Mouse (Mus musculus) intestine, embryonic 15.5 days (tissue): ENCODE results near the gene Svop. TPM values are rescaled to one million over a fixed set of nuclear protein-coding genes. Genes with fewer than 3 reads are reported as not detected.
A peak's percentile ranks its signal among the peaks of the same experiment; 100 is the strongest.

Source experiments
- ATAC-seq: fragments of 200-750 bp; cut with Nextera tagmentation; 2 replicates; pipeline ENCODE4 v1.8.0; 2017; ENCODE audit warnings: moderate TSS enrichment, moderate library complexity
- H3K27ac ChIP-seq: fragments of 300-500 bp; sonication (generic); 2 replicates; pipeline ENCODE4 v1.5.1; 2015; ENCODE audit warnings: mild to moderate bottlenecking, inconsistent platforms
- H3K27me3 ChIP-seq: fragments of 300-500 bp; sonication (generic); replicated peaks from 2 replicates; pipeline ENCODE4 v1.6.1; 2015; ENCODE audit warnings: inconsistent platforms
- H3K36me3 ChIP-seq: fragments of 300-500 bp; sonication (generic); 2 replicates; pipeline ENCODE4 v1.6.1; 2015; ENCODE audit warnings: inconsistent platforms
- H3K4me1 ChIP-seq: fragments of 300-500 bp; sonication (generic); replicated peaks from 2 replicates; pipeline ENCODE4 v1.6.1; 2015; ENCODE audit warnings: inconsistent platforms
- H3K4me2 ChIP-seq: fragments of 300-500 bp; sonication (generic); replicated peaks from 2 replicates; pipeline ENCODE4 v1.6.1; 2015; ENCODE audit warnings: mild to moderate bottlenecking, inconsistent platforms
- H3K4me3 ChIP-seq: fragments of 300-500 bp; sonication (generic); replicated peaks from 2 replicates; pipeline ENCODE4 v1.5.1; 2015; ENCODE audit warnings: inconsistent platforms
- H3K9ac ChIP-seq: fragments of 300-500 bp; sonication (generic); 2 replicates; pipeline ENCODE4 v1.6.1; 2015; ENCODE audit warnings: inconsistent platforms
- H3K9me3 ChIP-seq: fragments of 300-500 bp; sonication (generic); 2 replicates; pipeline ENCODE4 v1.6.1; 2016; ENCODE audit warnings: inconsistent platforms
- WGBS: fragments of 180-500 bp; shearing (Covaris S2); methylation state at CpG from one replicate; pipeline ENCODE4 v1.1.7; 2015; 5-methylcytosine and 5-hydroxymethylcytosine counted together
- polyA plus RNA-seq: library from polyadenylated mRNA; unstranded; fragments of >200 nt; fragmentation: Nextera tagmentation; extraction: Ambion mirVana; gene quantifications from 2 replicates; pipeline ENCODE4 v1.2.1, GENCODE M21; 2015

Svop gene
- polyA plus RNA-seq, 1 experiment from 2014 or later: 2.5 TPM

DNA sequence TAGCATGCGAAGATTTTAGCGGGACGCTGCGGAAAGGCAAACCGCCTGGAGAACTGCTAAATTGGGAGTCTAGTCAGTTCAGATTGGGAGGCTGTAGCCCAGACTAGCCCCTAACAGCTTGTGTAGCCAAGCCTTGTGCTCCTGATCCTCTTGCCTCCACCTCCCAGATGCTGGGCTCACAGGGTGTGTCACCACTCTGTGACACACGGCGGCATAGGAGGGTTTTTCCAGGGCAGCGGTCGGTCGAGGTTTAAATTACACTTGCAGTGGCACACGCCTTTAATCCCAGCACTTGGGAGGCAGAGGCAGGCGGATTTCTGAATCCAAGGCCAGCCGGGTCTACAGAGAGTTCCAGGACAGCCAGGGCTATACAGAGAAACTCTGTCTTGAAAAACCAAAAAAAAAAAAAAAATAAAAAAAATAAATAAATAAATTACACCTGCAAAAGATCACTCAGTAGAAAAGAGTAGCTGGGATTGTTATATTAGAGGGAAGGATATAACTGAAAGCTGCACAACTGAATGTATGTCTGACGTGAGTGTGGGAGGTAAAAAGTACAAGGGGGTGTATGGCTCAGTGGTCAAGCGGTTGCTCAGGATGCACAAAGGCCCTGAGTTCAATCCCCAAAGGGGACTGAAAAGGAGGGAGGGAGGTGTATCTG is 38.3 kb upstream of the Svop start:
- no peaks in the 10 kb centered on the region for H3K9me3 ChIP-seq
- peak overlapping the region; percentile 63; the same call in 1 of the 2 replicates for H3K9ac ChIP-seq
- ATAC-seq: no peak
- H3K27me3 ChIP-seq: no peaks in the 10 kb centered on the region
- no peaks in the 10 kb centered on the region for H3K36me3 ChIP-seq
- H3K4me3 ChIP-seq: peak overlapping the region; percentile 74
- H3K4me1 ChIP-seq: peaks cover 37% of the 10 kb centered on the region
- WGBS: 74% methylated on average over 15 of the region's 15 CpGs
- H3K27ac ChIP-seq: no peak overlapping the region
- peak overlapping the region; percentile 97 for H3K4me2 ChIP-seq

- WGBS: under 1% methylated on average over 69 of the region's 69 CpGs
- H3K36me3 ChIP-seq: peaks cover 13% of the 10 kb centered on the region; the same call in 1 of the 2 replicates
- H3K4me1 ChIP-seq: peaks cover 22% of the 10 kb centered on the region; the same call in 1 of the 2 replicates
- peak within 1 kb of the TSS; percentile 78 for H3K9ac ChIP-seq
- peak within 1 kb of the TSS; percentile 75 for H3K4me3 ChIP-seq
- no peaks in the 10 kb centered on the region for H3K9me3 ChIP-seq
- peak within 1 kb of the TSS; percentile 94 for H3K27ac ChIP-seq
- peak; percentile 29 for ATAC-seq
- peak within 1 kb of the TSS; percentile 98 for H3K4me2 ChIP-seq
- H3K27me3 ChIP-seq: no peaks in the 10 kb centered on the region
Observed at GRCm38 (mm10) chr5:114127374-114128349, 36.3 kb upstream of the Svop start, which contains the start of gene Alkbh2. Alkbh2 (minus strand) TSS chr5:114128218.

- WGBS: 85% methylated on average over 7 of the region's 7 CpGs
- Histone ChIP-seq H3K4me1 (peaks cover 16% of the 10 kb centered on the region; the same call in 1 of the 2 replicates), H3K36me3 (peaks cover 21% of the 10 kb centered on the region), H3K4me3 (no peak overlapping the region), H3K4me2 (peak overlapping the region; percentile 98), H3K9me3 (no peaks in the 10 kb centered on the region), H3K9ac (0 out of 2 replicates have a peak overlapping the region, but pooled peaks have one; percentile 78), H3K27me3 (no peaks in the 10 kb centered on the region), H3K27ac (no peak overlapping the region)
- ATAC-seq: no peak
Observed at GRCm38 (mm10) chr5:114126499-114127244, 35.3 kb upstream of the Svop start.

DNA sequence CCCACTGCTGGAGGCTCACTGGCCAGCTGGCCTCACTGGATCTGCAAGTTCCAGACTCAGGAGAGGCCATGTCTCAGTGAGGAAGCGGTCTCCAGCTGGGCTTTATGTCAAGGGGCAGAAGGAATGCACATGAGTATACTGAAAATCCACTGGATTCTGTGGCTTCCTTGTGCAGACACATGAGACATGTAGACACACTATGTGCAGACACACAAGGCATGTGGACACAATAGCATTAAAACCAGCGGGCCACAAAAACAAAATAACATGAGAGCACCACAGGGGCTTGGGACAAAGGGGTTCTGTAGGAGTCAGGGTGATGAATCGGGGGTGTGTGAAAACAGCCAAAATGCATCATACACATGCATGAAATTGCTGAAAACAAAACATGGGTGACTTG is 34.6 kb upstream of the Svop start:
- WGBS: 90% methylated on average over 3 of the region's 3 CpGs
- peaks cover 27% of the 10 kb centered on the region for H3K36me3 ChIP-seq
- H3K27me3 ChIP-seq: no peaks in the 10 kb centered on the region
- H3K4me3 ChIP-seq: no peak overlapping the region
- no peak overlapping the region for H3K27ac ChIP-seq
- no peak overlapping the region for H3K9ac ChIP-seq
- no peak for ATAC-seq
- no peaks in the 10 kb centered on the region for H3K9me3 ChIP-seq
- H3K4me2 ChIP-seq: no peak overlapping the region
- H3K4me1 ChIP-seq: peaks cover 12% of the 10 kb centered on the region; the same call in 1 of the 2 replicates

- WGBS: 86% methylated on average over 4 of the region's 4 CpGs
- Histone ChIP-seq H3K4me3 (no peak overlapping the region), H3K36me3 (peaks cover 45% of the 10 kb centered on the region)
Observed at GRCm38 (mm10) chr5:114119806-114120205, 28.4 kb upstream of the Svop start.

DNA sequence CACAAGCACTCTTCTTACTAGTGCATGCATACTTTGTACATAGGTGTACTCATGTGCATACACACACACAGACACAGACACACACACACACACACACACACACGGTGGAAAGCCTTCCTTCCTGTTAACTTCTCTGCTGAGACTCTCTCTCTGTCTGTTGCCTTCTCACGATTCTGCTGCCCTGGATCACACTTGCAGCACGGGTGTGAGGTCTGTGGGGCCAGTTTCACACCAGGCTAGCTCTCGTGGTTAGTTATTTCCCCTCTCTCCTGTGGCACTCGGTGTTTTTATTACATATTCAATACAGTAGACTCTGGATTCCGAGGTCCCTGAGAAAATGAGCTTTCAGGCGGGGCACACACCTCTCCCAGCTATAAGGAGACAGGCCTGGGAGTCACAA is 25.2 kb upstream of the Svop start:
- H3K4me2 ChIP-seq: no peak overlapping the region
- no peak overlapping the region for H3K4me3 ChIP-seq
- no peaks in the 10 kb centered on the region for H3K4me1 ChIP-seq
- H3K27ac ChIP-seq: no peak overlapping the region
- H3K9ac ChIP-seq: no peak overlapping the region
- no peak for ATAC-seq
- no peaks in the 10 kb centered on the region for H3K27me3 ChIP-seq
- no peaks in the 10 kb centered on the region for H3K9me3 ChIP-seq
- peaks cover 31% of the 10 kb centered on the region for H3K36me3 ChIP-seq
- 79% methylated on average over 7 of the region's 7 CpGs for WGBS

More at GRCm38 (mm10) chr5:114119806-114120205, 28.4 kb upstream of the Svop start:
- ATAC-seq: no peak
- no peaks in the 10 kb centered on the region for H3K4me1 ChIP-seq
- no peak overlapping the region for H3K9ac ChIP-seq
- H3K27me3 ChIP-seq: no peaks in the 10 kb centered on the region
- H3K9me3 ChIP-seq: no peaks in the 10 kb centered on the region
- H3K27ac ChIP-seq: no peak overlapping the region
- H3K4me2 ChIP-seq: no peak overlapping the region

DNA sequence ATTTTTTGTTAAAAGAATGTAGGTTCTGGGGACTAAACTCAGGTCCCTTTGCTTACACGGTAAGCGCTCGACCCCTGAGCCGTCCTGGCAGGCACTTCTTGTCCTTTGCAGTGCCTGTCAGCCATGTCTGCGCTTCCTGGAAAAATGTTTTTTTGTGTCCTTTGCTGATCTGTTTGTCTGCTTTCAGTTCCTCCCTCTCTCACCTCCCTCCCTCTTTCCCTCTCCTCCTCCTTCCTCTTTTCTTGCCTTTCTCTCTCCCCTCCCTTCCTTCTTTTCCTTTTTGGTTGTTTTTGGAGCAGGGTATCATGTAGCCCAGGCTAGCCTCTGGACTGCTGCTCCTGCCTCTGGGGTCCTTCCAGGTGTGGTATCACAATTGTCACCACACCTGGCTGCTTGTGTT is 23.7 kb upstream of the Svop start:
- no peak overlapping the region for H3K9ac ChIP-seq
- H3K4me2 ChIP-seq: no peak overlapping the region
- no peak for ATAC-seq
- no peaks in the 10 kb centered on the region for H3K9me3 ChIP-seq
- peaks cover 29% of the 10 kb centered on the region for H3K36me3 ChIP-seq
- H3K27ac ChIP-seq: no peak overlapping the region
- no peaks in the 10 kb centered on the region for H3K4me1 ChIP-seq
- no peaks in the 10 kb centered on the region for H3K27me3 ChIP-seq
- no peak overlapping the region for H3K4me3 ChIP-seq
- 90% methylated on average over 5 of the region's 5 CpGs for WGBS

DNA sequence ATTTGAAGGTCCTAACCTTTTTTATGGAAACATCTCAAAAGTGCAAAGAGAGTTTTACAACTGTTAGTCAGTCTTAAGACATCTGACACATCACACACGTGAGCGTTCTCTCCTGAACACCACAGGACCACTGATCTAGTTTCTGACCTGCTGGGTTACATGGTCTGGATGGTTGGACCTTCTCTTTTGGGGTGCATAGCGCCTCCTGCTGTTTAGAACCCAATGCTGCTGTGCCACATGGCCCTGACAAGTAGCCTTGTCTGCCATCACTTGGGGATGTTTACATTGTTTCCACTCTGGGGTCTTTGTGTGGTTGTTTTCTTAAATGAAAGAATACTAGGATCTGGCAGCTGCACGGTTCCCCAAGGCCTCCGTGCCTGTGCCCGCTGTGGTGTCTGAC is 22.0 kb upstream of the Svop start:
- Histone ChIP-seq H3K9me3 (no peaks in the 10 kb centered on the region), H3K4me3 (no peak overlapping the region), H3K4me2 (no peak overlapping the region), H3K4me1 (no peaks in the 10 kb centered on the region), H3K36me3 (peaks cover 40% of the 10 kb centered on the region), H3K27me3 (no peaks in the 10 kb centered on the region), H3K27ac (no peak overlapping the region), H3K9ac (no peak overlapping the region)
- WGBS: 82% methylated on average over 6 of the region's 6 CpGs
- ATAC-seq: no peak

DNA sequence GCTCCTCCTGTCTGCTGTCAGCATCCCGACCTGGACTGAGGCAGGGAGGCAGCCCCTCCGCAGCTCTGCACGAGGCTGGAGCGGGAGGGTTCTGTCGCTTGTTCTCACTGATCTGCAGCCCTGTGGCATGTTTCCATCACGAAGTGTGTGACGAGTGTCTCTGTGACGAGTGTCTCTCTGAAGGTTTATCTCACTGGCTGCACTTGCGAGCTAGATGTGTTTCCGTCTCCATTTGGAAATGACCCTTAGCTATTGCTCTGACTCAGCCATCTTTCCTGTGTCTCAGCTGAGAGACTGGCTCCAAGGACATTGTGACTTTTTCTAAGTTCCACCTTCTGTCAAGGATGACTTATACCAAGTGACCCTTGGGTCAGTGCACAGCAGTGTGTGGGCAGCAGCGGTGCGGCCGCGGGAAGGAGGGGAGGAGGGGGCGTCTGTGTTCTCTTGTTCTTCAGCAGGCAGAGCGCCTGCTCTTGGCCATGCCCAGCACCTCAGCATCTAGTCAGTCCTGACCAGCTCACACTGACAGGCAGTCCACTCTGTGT is 15.1 kb upstream of the Svop start:
- 0 out of 2 replicates have a peak, but pooled peaks cover 3% of the 10 kb centered on the region for H3K4me1 ChIP-seq
- ATAC-seq: no peak
- no peak overlapping the region for H3K27ac ChIP-seq
- H3K4me2 ChIP-seq: no peak overlapping the region
- H3K4me3 ChIP-seq: no peak overlapping the region
- WGBS: 82% methylated on average over 16 of the region's 16 CpGs
- peaks cover 43% of the 10 kb centered on the region for H3K36me3 ChIP-seq
- no peak overlapping the region for H3K9ac ChIP-seq
- H3K27me3 ChIP-seq: no peaks in the 10 kb centered on the region
- no peaks in the 10 kb centered on the region for H3K9me3 ChIP-seq

- Histone ChIP-seq H3K4me2 (no peak overlapping the region), H3K27ac (no peak overlapping the region), H3K4me1 (peaks cover 11% of the 10 kb centered on the region), H3K36me3 (peaks cover 11% of the 10 kb centered on the region), H3K4me3 (no peak overlapping the region), H3K9ac (no peak overlapping the region), H3K9me3 (no peaks in the 10 kb centered on the region), H3K27me3 (no peaks in the 10 kb centered on the region)
- ATAC-seq: no peak
- WGBS: 83% methylated on average over 1 of the region's 1 CpGs
Observed at GRCm38 (mm10) chr5:114102807-114103206, 11.4 kb upstream of the Svop start.

GRCm38 (mm10) chr5:114101873-114102272 is 10.5 kb upstream of the Svop start:
- Histone ChIP-seq H3K9ac (no peak overlapping the region), H3K36me3 (peaks cover 8% of the 10 kb centered on the region; the same call in 1 of the 2 replicates), H3K27ac (no peak overlapping the region), H3K4me3 (no peak overlapping the region), H3K9me3 (no peaks in the 10 kb centered on the region), H3K4me2 (no peak overlapping the region), H3K4me1 (peaks cover 11% of the 10 kb centered on the region), H3K27me3 (no peaks in the 10 kb centered on the region)
- 91% methylated on average over 4 of the region's 4 CpGs for WGBS
- ATAC-seq: no peak
